Mouse (Mus musculus) brown adipose tissue, adult 24 weeks (tissue): Measurements from ENCODE around the gene Ctnnbip1. TPM values are rescaled to one million over a fixed set of nuclear protein-coding genes. Genes with fewer than 3 reads are reported as not detected.

Source experiments
- H3K27ac ChIP-seq: fragments of 200-500 bp; replicated peaks from 2 replicates; pipeline ENCODE4 v1.5.1; 2012; ENCODE audit warnings: low read depth, mild to moderate bottlenecking, low read length
- H3K4me1 ChIP-seq: fragments of 200-500 bp; 2 replicates; pipeline ENCODE4 v1.6.1; 2012; ENCODE audit warnings: low read length, mixed read lengths; ENCODE audit not compliant: control insufficient read depth, insufficient read depth, insufficient read length
- H3K4me3 ChIP-seq: fragments of 200-500 bp; 2 replicates; pipeline ENCODE4 v1.5.1; 2012; ENCODE audit warnings: low read depth, mild to moderate bottlenecking, low read length, moderate library complexity; ENCODE audit not compliant: insufficient read depth
- polyA plus RNA-seq: library from polyadenylated mRNA; stranded (reverse); fragments of >200 nt; gene quantifications from 2 replicates; pipeline ENCODE4 v1.2.4, GENCODE M21; 2012; ENCODE audit not compliant: missing spikeins, insufficient read depth, insufficient read length

Gene Ctnnbip1
- polyA plus RNA-seq, 1 experiment = 13.6 TPM

- no peak overlapping the region for H3K27ac ChIP-seq
- peaks cover 5% of the 10 kb centered on the region for H3K4me1 ChIP-seq
- no peak overlapping the region for H3K4me3 ChIP-seq
Measured at GRCm38 (mm10) chr4:149542431-149542830, 24.4 kb downstream of the Ctnnbip1 start.

DNA sequence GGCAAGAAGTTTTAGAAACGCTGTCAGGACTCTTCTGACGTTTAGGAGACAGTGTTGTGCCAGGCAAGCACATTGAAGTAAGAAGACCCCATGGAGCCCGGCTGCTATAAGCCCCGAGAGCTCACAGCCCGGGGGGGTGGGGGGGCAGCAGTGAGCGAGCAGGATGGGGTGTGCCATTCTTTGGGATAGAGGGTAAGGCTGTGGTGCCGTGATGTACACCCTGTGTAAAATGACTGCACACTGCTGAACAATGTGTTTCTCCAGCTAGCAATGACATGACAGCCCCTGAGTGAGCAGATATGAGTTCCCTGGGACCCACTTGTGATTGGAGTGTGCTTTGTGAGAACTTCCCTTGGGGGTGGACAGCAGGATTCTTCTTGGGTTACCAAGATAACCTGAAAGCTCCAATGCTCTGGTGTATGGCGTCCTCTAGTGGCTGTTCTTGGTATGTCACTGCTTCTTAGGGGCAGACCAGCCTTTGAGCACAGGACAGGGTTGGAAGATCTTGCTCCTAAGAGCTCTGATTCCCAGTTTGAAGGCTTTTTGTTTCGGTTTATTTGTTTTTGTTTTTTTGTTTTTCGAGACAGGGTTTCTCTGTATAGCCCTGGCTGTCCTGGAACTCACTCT lies 25.0 kb downstream of the Ctnnbip1 start:
- Histone ChIP-seq H3K4me3 (no peak overlapping the region), H3K4me1 (peaks cover 5% of the 10 kb centered on the region), H3K27ac (no peak overlapping the region)

GRCm38 (mm10) chr4:149544892-149545291 lies 26.9 kb downstream of the Ctnnbip1 start:
- H3K27ac ChIP-seq = no peak overlapping the region
- H3K4me3 ChIP-seq = no peak overlapping the region
- H3K4me1 ChIP-seq = no peaks in the 10 kb centered on the region

DNA sequence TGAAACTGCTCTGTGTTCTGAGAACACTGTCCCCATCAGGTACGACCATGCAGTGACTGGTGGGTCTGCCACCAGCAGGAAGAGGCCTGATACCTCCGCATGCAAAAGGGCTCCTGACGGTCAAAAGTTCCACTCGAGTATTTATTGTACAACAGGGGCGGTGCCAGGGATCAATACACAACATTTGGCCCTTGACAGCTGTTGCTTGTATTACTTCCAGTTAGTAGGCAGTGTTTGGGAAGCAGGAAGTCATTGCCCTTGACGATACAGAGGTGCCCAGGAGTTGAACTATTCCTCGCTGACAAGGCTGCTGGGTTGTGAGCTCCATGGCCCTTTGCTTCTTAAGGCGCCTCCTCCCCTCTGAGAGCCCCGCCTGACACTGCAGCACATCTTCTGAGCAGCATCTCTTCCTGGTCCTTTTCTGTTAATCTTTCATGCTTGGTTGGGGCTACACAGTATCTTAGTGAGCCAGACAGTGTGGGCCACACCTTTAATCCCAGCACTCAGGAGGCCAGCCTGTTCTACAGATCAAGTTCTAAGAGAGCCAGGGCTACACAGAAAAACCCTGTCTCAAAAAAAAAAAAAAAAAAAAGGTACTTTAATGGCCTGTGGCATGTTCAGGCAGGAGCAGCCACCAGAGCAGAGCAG lies 28.9 kb downstream of the Ctnnbip1 start:
- Histone ChIP-seq H3K4me3 (no peak overlapping the region), H3K4me1 (no peaks in the 10 kb centered on the region), H3K27ac (no peak overlapping the region)

- no peak overlapping the region for H3K4me3 ChIP-seq
- H3K4me1 ChIP-seq = no peaks in the 10 kb centered on the region
- no peak overlapping the region for H3K27ac ChIP-seq
Measured at GRCm38 (mm10) chr4:149547523-149547922, 29.5 kb downstream of the Ctnnbip1 start.

- H3K4me3 ChIP-seq = no peak overlapping the region
- no peak overlapping the region for H3K27ac ChIP-seq
- H3K4me1 ChIP-seq = no peaks in the 10 kb centered on the region
Measured at GRCm38 (mm10) chr4:149549221-149549925, 31.3 kb downstream of the Ctnnbip1 start.

DNA sequence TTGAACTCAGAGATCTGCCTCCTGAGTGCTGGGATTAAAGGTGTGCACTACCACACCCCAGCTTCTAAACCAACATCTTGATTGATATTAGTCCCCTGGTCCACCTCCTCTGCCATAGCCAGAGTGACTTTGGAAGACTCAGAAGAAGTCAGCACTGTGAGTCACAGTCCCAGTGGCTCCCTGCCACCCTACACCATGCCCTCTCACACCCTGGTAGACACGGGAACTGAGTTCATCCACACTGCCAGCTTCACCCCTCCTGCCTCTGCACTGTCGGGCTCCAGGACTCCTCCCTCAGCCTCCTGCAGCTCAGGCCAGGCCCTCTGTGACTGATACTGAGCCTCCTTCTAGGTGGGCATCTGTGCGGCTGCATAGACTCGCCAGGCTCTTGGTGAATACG lies 32.8 kb downstream of the Ctnnbip1 start:
- Histone ChIP-seq H3K4me1 (no peaks in the 10 kb centered on the region), H3K4me3 (no peak overlapping the region), H3K27ac (no peak overlapping the region)

DNA sequence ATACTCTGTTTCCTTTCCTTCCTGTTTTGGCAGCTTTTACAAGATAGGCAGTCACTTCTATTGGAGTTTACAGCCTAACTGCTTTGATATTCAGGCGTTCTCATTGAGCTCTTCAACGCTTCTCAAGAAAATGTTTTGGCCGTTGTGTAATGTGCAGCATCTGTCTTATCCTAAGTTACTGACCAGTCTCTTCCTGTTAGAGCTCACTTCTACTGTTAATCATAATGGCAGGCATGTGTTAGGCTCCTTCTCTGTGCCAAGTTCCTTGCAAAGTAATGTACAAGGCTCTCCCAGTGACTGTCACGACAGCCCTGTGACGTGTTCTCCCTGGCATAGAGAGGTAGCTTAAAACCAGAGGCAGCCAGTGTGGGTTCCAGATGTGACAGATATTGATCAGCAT lies 33.7 kb downstream of the Ctnnbip1 start:
- Histone ChIP-seq H3K4me3 (no peak overlapping the region), H3K27ac (no peak overlapping the region), H3K4me1 (no peaks in the 10 kb centered on the region)

GRCm38 (mm10) chr4:149553834-149554233 lies 35.8 kb downstream of the Ctnnbip1 start:
- Histone ChIP-seq H3K4me3 (no peak overlapping the region), H3K27ac (no peak overlapping the region), H3K4me1 (no peaks in the 10 kb centered on the region)

DNA sequence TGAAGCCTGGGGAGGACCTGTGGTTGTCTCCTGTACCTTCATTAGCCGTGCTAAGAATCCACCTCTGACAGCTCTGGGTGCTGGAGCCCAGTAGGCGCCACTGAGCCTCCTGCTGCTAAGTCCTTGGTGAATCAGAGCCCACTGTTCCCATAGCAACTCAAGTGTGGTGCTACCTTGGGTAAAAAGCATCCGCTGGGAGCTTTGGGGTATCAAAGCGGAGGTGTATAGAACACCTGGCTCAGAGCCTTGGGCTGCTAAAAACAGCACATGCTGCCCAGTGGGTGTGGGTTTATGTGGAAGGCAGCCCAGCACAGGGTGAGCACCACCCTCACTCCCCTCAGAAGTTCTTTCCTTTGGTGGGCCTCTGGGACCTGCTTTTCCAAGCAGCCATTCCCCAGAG lies 38.1 kb downstream of the Ctnnbip1 start:
- H3K27ac ChIP-seq = no peak overlapping the region
- H3K4me3 ChIP-seq = no peak overlapping the region
- no peaks in the 10 kb centered on the region for H3K4me1 ChIP-seq

- Histone ChIP-seq H3K27ac (no peak overlapping the region), H3K4me1 (peaks cover 8% of the 10 kb centered on the region), H3K4me3 (no peak overlapping the region)
Measured at GRCm38 (mm10) chr4:149557905-149558304, 39.9 kb downstream of the Ctnnbip1 start.

GRCm38 (mm10) chr4:149558389-149558788 lies 40.4 kb downstream of the Ctnnbip1 start:
- no peak overlapping the region for H3K27ac ChIP-seq
- H3K4me3 ChIP-seq = no peak overlapping the region
- H3K4me1 ChIP-seq = peaks cover 11% of the 10 kb centered on the region

GRCm38 (mm10) chr4:149561392-149561791 lies 43.4 kb downstream of the Ctnnbip1 start:
- no peak overlapping the region for H3K4me3 ChIP-seq
- H3K27ac ChIP-seq = no peak overlapping the region
- H3K4me1 ChIP-seq = peaks cover 13% of the 10 kb centered on the region

GRCm38 (mm10) chr4:149561986-149562904 lies 44.2 kb downstream of the Ctnnbip1 start:
- 0 out of 2 replicates have a peak overlapping the region, but pooled peaks have one; percentile 16 for H3K27ac ChIP-seq
- H3K4me1 ChIP-seq = peaks cover 13% of the 10 kb centered on the region
- peak overlapping the region; percentile 1; the same call in 1 of the 2 replicates for H3K4me3 ChIP-seq

GRCm38 (mm10) chr4:149562905-149563347 lies 44.9 kb downstream of the Ctnnbip1 start:
- 0 out of 2 replicates have a peak overlapping the region, but pooled peaks have one; percentile 16 for H3K27ac ChIP-seq
- peak overlapping the region; percentile 1; the same call in 1 of the 2 replicates for H3K4me3 ChIP-seq
- H3K4me1 ChIP-seq = peaks cover 13% of the 10 kb centered on the region
